ENCODE assay signal across 8 mouse cellular contexts in genomic region chr13:54887366-54887921, GRCm38 (mm10).
DNase-seq lines count a peak whose midpoint lies in the region; ATAC-seq lines count a peak whose summit lies in the region.

No protein-coding gene starts in this region.

- no peaks in the 10 kb centered on the region for H3K9me3 ChIP-seq in heart, embryonic 11.5 days (replicated peaks; ENCODE audit: control insufficient read depth, low read length)
- H3K9me3 ChIP-seq in hindbrain, embryonic 16.5 days (ENCODE audit: control insufficient read depth, low read length), result no peaks in the 10 kb centered on the region

- no peaks in the 10 kb centered on the region for H3K36me3 ChIP-seq in heart, embryonic 11.5 days (ENCODE audit: control insufficient read depth, insufficient read depth, low read length)
- no peaks in the 10 kb centered on the region for H3K36me3 ChIP-seq in hindbrain, embryonic 16.5 days (ENCODE audit: control insufficient read depth, insufficient read depth, low read length)

- WGBS in heart, embryonic 11.5 days (ENCODE audit: insufficient replicate concordance), result 11% methylated on average over 15 of the region's 18 CpGs
- 10% methylated on average over 18 of the region's 18 CpGs for WGBS in hindbrain, embryonic 16.5 days

- no peaks in the 10 kb centered on the region for H3K4me1 ChIP-seq in heart, embryonic 11.5 days (ENCODE audit: control insufficient read depth, insufficient read depth, low read length)
- H3K4me1 ChIP-seq in hindbrain, embryonic 16.5 days (ENCODE audit: control insufficient read depth, insufficient read depth, low read depth, low read length), result peaks cover 32% of the 10 kb centered on the region

- H3K27me3 ChIP-seq in heart, embryonic 11.5 days (ENCODE audit: control insufficient read depth, insufficient read depth, low read length), result peaks cover 23% of the 10 kb centered on the region
- H3K27me3 ChIP-seq in hindbrain, embryonic 16.5 days (replicated peaks; ENCODE audit: control insufficient read depth, insufficient read depth, low read length), result no peaks in the 10 kb centered on the region

- no peak for DNase-seq in heart, adult 9 months (ENCODE audit: low spot score in 2 of 2)
- DNase-seq in embryo, embryonic 10.5 days (ENCODE audit: low spot score), result peak; percentile 53
- DNase-seq in neural tube, embryonic 10.5 days (ENCODE audit: extremely low spot score, low spot score), result peak; percentile 50
- DNase-seq in ovary, postnatal 14 days (ENCODE audit: low spot score), result no peak
- DNase-seq in adrenal gland, postnatal 25 days, result no peak
- DNase-seq in heart, postnatal 4 days, result no peak

- no peak overlapping the region for H3K27ac ChIP-seq in heart, embryonic 11.5 days (ENCODE audit: low read depth, low read length)
- H3K27ac ChIP-seq in hindbrain, embryonic 16.5 days (ENCODE audit: low read depth, low read length), result peak overlapping the region; percentile 29; the same call in 1 of the 2 replicates

- H3K9ac ChIP-seq in heart, embryonic 11.5 days (ENCODE audit: low read depth, low read length), result no peak overlapping the region
- H3K9ac ChIP-seq in hindbrain, embryonic 16.5 days (ENCODE audit: low read depth, low read length), result peak overlapping the region; percentile 4; the same call in 1 of the 2 replicates

- peak overlapping the region; percentile 38 for H3K4me2 ChIP-seq in heart, embryonic 11.5 days
- H3K4me2 ChIP-seq in hindbrain, embryonic 16.5 days (ENCODE audit: low read length), result peak overlapping the region; percentile 27

- H3K4me3 ChIP-seq in heart, embryonic 11.5 days (ENCODE audit: low read depth, low read length), result no peak overlapping the region
- H3K4me3 ChIP-seq in hindbrain, embryonic 16.5 days (ENCODE audit: low read length), result peak overlapping the region; percentile 17; the same call in 1 of the 2 replicates

- no peak for ATAC-seq in heart, embryonic 11.5 days (replicated peaks; ENCODE audit: insufficient number of reproducible peaks, low FRiP score, low TSS enrichment)
- peak; percentile 55 for ATAC-seq in hindbrain, embryonic 16.5 days

Comparison
In these comparisons a context has a peak if more than half of its experiments do, and no peak if none do; other contexts are left out.
1. DNase-seq: peak in embryo, embryonic 10.5 days (single experiment) and neural tube, embryonic 10.5 days (single experiment); none in heart, adult 9 months (0 of 2), ovary, postnatal 14 days (single experiment), adrenal gland, postnatal 25 days (single experiment) and heart, postnatal 4 days (single experiment).